Mouse (Mus musculus) T-helper 17 cell (primary cell): ENCODE results near the gene Cyld.

Experiments used
- in situ Hi-C, 2 experiments: fragments of 300-600 bp; cut with MboI, MseI; formaldehyde crosslinking; loops; 1 replicate in 1 of 2; 2 replicates in 1 of 2; pipeline ENCODE4 v1.15.1; 2025; ENCODE audit warnings: high pct_unique_total_duplicates in 2 of 2

Gene Cyld

GRCm38 (mm10) chr8:88686226-88686905, 10.5 kb upstream of the Cyld start:
- in situ Hi-C loops = no loop called here

GRCm38 (mm10) chr8:88686906-88687235, 10.0 kb upstream of the Cyld start:
- in situ Hi-C loops = no loop called here

GRCm38 (mm10) chr8:88689151-88689550, 7.7 kb upstream of the Cyld start:
- in situ Hi-C loops = no loop called here

- in situ Hi-C loops = loop anchor here in 1 of 2 experiments (5.0 kb wide), 1 partner anchor 53 kb away; the partner anchor contains the start of gene Snx20
Observed at GRCm38 (mm10) chr8:88689891-88690290, 6.9 kb upstream of the Cyld start.

- in situ Hi-C loops = loop anchor here in 1 of 2 experiments (5.0 kb wide), 1 partner anchor 54 kb away; the partner anchor contains the start of gene Snx20
Observed at GRCm38 (mm10) chr8:88691342-88691948, 5.4 kb upstream of the Cyld start.

- in situ Hi-C loops = loop anchor here in 1 of 2 experiments (5.0 kb wide), 1 partner anchor 55 kb away; the partner anchor contains the start of gene Snx20
Observed at GRCm38 (mm10) chr8:88691961-88692360, 4.9 kb upstream of the Cyld start.

- in situ Hi-C loops = loop anchor here in 1 of 2 experiments (5.0 kb wide), 1 partner anchor 56 kb away; the partner anchor contains the start of gene Snx20
Observed at GRCm38 (mm10) chr8:88692866-88693265, 4.0 kb upstream of the Cyld start.

- in situ Hi-C loops = loop anchor here in 1 of 2 experiments (5.0 kb wide), 1 partner anchor 56 kb away; the partner anchor contains the start of gene Snx20
Observed at GRCm38 (mm10) chr8:88693376-88693775, 3.5 kb upstream of the Cyld start.

GRCm38 (mm10) chr8:88694291-88694690, 2.5 kb upstream of the Cyld start:
- in situ Hi-C loops = loop anchor here in 1 of 2 experiments (5.0 kb wide), 1 partner anchor 57 kb away; the partner anchor contains the start of gene Snx20

- in situ Hi-C loops = loop anchor here in 1 of 2 experiments (5.0 kb wide), 1 partner anchor 404 kb away; no protein-coding TSS in a partner anchor
Observed at GRCm38 (mm10) chr8:88696228-88696627, 600 bp upstream of the Cyld start.

- in situ Hi-C loops = loop anchor here in 1 of 2 experiments (5.0 kb wide), 1 partner anchor 405 kb away; no protein-coding TSS in a partner anchor
Observed at GRCm38 (mm10) chr8:88697642-88698031, 809 bp downstream of the Cyld start.

- in situ Hi-C loops = loop anchor here in 1 of 2 experiments (5.0 kb wide), 1 partner anchor 406 kb away; no protein-coding TSS in a partner anchor
Observed at GRCm38 (mm10) chr8:88698048-88698447, 1.2 kb downstream of the Cyld start.

- in situ Hi-C loops = no loop called here
Observed at GRCm38 (mm10) chr8:88701611-88702010, 4.8 kb downstream of the Cyld start.

- in situ Hi-C loops = no loop called here
Observed at GRCm38 (mm10) chr8:88702816-88703215, 6.0 kb downstream of the Cyld start.

- in situ Hi-C loops = no loop called here
Observed at GRCm38 (mm10) chr8:88723256-88723963, 26.6 kb downstream of the Cyld start.

- in situ Hi-C loops = loop anchor here (5.0 to 10.0 kb wide), 2 partner anchors 228 to 230 kb away; partner anchors contain the start of gene Nkd1 (in 1 of the 2)
Observed at GRCm38 (mm10) chr8:88755175-88755791, 58.5 kb downstream of the Cyld start.

- in situ Hi-C loops = no loop called here
Observed at GRCm38 (mm10) chr8:88761980-88762379, 65.2 kb downstream of the Cyld start.

GRCm38 (mm10) chr8:88771241-88771640, 74.4 kb downstream of the Cyld start:
- in situ Hi-C loops = no loop called here

- in situ Hi-C loops = no loop called here
Observed at GRCm38 (mm10) chr8:88774593-88775297, 77.9 kb downstream of the Cyld start.

GRCm38 (mm10) chr8:88775298-88775646, 78.4 kb downstream of the Cyld start:
- in situ Hi-C loops = no loop called here

GRCm38 (mm10) chr8:88780142-88780541, 83.3 kb downstream of the Cyld start:
- in situ Hi-C loops = no loop called here
